Mouse (Mus musculus): ENCODE measurements at regions not wholly inside any gene's neighbourhood (a gene's known extent, or its start where the extent isn't known, plus 50 kb on each side); places are given as distances from the start of the nearest gene placed in this dataset.

- Histone ChIP-seq H3K4me2 (ENCODE audit: low read depth, low read length) (no peak overlapping the region), H3K4me1 (ENCODE audit: insufficient read depth, low read length) (peaks cover 5% of the 10 kb centered on the region; the same call in 1 of the 2 replicates), H3K4me3 (ENCODE audit: low read length) (no peak overlapping the region), H3K9ac (replicated peaks; ENCODE audit: low read length) (no peak overlapping the region), H3K27ac (no peak overlapping the region), H3K9me3 (ENCODE audit: low read length) (no peaks in the 10 kb centered on the region), H3K36me3 (ENCODE audit: insufficient read depth, low read length) (no peaks in the 10 kb centered on the region), H3K27me3 (ENCODE audit: insufficient read depth, low read length) (no peaks in the 10 kb centered on the region)
- DNase-seq (ENCODE audit: low spot score), result no peak
- no peak for ATAC-seq
- TF ChIP-seq CTCF (IDR thresholded peaks at IDR 0.05; ENCODE audit: low read depth), result no peak
- WGBS, result 83% methylated on average over 4 of the region's 4 CpGs
These were observed 114.3 kb upstream of the Tll1 start for GRCm38 (mm10) chr8:64320343-64320742.

DNA sequence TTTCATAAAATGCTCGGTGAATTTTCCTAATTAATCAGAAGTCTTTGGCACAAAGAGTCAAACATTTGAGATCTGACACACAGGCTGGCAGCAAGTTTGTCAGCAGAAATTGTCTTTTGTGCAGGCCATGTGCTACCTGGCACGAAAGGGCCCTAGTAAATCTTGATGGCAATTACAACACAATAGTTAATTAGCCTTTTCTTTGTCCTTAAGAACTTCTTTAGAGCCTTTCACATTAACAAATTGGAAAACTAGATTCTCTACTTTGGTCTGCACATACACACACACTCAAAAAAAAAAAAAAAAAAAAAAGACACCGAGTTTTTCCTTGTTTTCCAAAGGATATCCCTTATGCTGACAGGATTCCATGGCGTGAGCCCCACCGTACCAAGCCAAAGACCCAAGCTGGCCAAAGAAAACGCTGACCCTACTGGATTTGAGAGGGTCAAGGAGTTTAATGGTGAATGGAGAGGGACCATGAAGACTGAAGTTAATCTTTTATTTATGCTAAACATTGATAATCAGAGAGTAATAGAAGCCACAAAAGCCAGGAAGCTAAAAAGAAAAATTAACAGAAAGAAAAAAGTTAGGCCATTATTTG is 113.2 kb upstream of the Tll1 start:
- Histone ChIP-seq H3K36me3 (ENCODE audit: insufficient read depth, low read length) (no peaks in the 10 kb centered on the region), H3K4me2 (ENCODE audit: low read depth, low read length) (no peak overlapping the region), H3K9me3 (ENCODE audit: low read length) (no peaks in the 10 kb centered on the region), H3K4me3 (ENCODE audit: low read length) (no peak overlapping the region), H3K4me1 (ENCODE audit: insufficient read depth, low read length) (peaks cover 5% of the 10 kb centered on the region; the same call in 1 of the 2 replicates), H3K27ac (no peak overlapping the region), H3K9ac (replicated peaks; ENCODE audit: low read length) (no peak overlapping the region), H3K27me3 (ENCODE audit: insufficient read depth, low read length) (no peaks in the 10 kb centered on the region)
- TF ChIP-seq CTCF (IDR thresholded peaks at IDR 0.05; ENCODE audit: low read depth), result no peak
- 51% methylated on average over 6 of the region's 6 CpGs for WGBS
- peak; percentile 13 for DNase-seq (ENCODE audit: low spot score)
- no peak for ATAC-seq

GRCm38 (mm10) chr8:64318524-64319219 is 112.6 kb upstream of the Tll1 start:
- Histone ChIP-seq H3K27me3 (ENCODE audit: insufficient read depth, low read length) (no peaks in the 10 kb centered on the region), H3K9me3 (ENCODE audit: low read length) (no peaks in the 10 kb centered on the region), H3K27ac (no peak overlapping the region), H3K36me3 (ENCODE audit: insufficient read depth, low read length) (no peaks in the 10 kb centered on the region), H3K4me1 (ENCODE audit: insufficient read depth, low read length) (peaks cover 5% of the 10 kb centered on the region; the same call in 1 of the 2 replicates), H3K9ac (replicated peaks; ENCODE audit: low read length) (no peak overlapping the region), H3K4me2 (ENCODE audit: low read depth, low read length) (no peak overlapping the region), H3K4me3 (ENCODE audit: low read length) (no peak overlapping the region)
- WGBS, result 37% methylated on average over 10 of the region's 10 CpGs
- TF ChIP-seq CTCF (IDR thresholded peaks at IDR 0.05; ENCODE audit: low read depth), result no peak
- DNase-seq (ENCODE audit: low spot score) (peak; percentile 8), ATAC-seq (no peak)

- no peak for ATAC-seq
- DNase-seq (ENCODE audit: low spot score), result peak; percentile 8
- no peak overlapping the region for H3K9ac ChIP-seq (replicated peaks; ENCODE audit: low read length)
These were observed 111.7 kb upstream of the Tll1 start for GRCm38 (mm10) chr8:64317815-64318214.

DNA sequence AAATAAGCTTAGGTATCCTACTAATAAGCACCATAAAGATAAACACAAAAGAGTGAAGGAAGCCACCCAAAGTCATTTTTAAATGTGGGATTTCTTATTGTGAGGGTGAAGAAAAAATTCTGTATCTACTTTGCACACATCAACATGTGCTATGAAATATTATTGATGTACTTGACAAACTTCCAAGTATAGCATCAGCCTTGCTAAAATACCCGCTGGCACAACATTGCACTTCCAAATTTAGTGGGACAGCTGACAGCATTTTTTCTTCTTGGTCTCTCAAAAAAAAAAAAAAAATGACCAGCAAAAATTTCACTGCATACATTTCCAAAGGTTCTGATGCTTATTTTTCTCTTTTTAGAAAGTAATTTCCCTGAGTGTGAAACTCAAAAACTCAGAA is 101.9 kb upstream of the Tll1 start:
- Histone ChIP-seq H3K9me3 (ENCODE audit: low read length) (no peaks in the 10 kb centered on the region), H3K4me1 (ENCODE audit: insufficient read depth, low read length) (no peaks in the 10 kb centered on the region), H3K9ac (replicated peaks; ENCODE audit: low read length) (no peak overlapping the region), H3K36me3 (ENCODE audit: insufficient read depth, low read length) (no peaks in the 10 kb centered on the region), H3K4me2 (ENCODE audit: low read depth, low read length) (no peak overlapping the region), H3K27me3 (ENCODE audit: insufficient read depth, low read length) (no peaks in the 10 kb centered on the region), H3K27ac (no peak overlapping the region), H3K4me3 (ENCODE audit: low read length) (no peak overlapping the region)
- DNase-seq (ENCODE audit: low spot score) (no peak), ATAC-seq (no peak)
- WGBS, result 78% methylated on average over 1 of the region's 1 CpGs
- TF ChIP-seq CTCF (IDR thresholded peaks at IDR 0.05; ENCODE audit: low read depth), result no peak

More at GRCm38 (mm10) chr8:64317815-64318214, 111.7 kb upstream of the Tll1 start:
- Histone ChIP-seq H3K27me3 (ENCODE audit: insufficient read depth, low read length) (no peaks in the 10 kb centered on the region), H3K9me3 (ENCODE audit: low read length) (no peaks in the 10 kb centered on the region), H3K27ac (no peak overlapping the region), H3K4me3 (ENCODE audit: low read length) (no peak overlapping the region), H3K36me3 (ENCODE audit: insufficient read depth, low read length) (no peaks in the 10 kb centered on the region), H3K4me1 (ENCODE audit: insufficient read depth, low read length) (peaks cover 5% of the 10 kb centered on the region; the same call in 1 of the 2 replicates), H3K4me2 (ENCODE audit: low read depth, low read length) (no peak overlapping the region)
- no peak for TF ChIP-seq CTCF (IDR thresholded peaks at IDR 0.05; ENCODE audit: low read depth)

GRCm38 (mm10) chr8:64282806-64283205 is 76.7 kb upstream of the Tll1 start:
- Histone ChIP-seq H3K4me2 (ENCODE audit: low read depth, low read length) (no peak overlapping the region), H3K27me3 (ENCODE audit: insufficient read depth, low read length) (no peaks in the 10 kb centered on the region), H3K9me3 (ENCODE audit: low read length) (no peaks in the 10 kb centered on the region), H3K4me3 (ENCODE audit: low read length) (no peak overlapping the region), H3K36me3 (ENCODE audit: insufficient read depth, low read length) (no peaks in the 10 kb centered on the region), H3K9ac (replicated peaks; ENCODE audit: low read length) (no peak overlapping the region), H3K4me1 (ENCODE audit: insufficient read depth, low read length) (no peaks in the 10 kb centered on the region), H3K27ac (no peak overlapping the region)
- WGBS, result 69% methylated on average over 6 of the region's 6 CpGs
- ATAC-seq (no peak), DNase-seq (ENCODE audit: low spot score) (no peak)
- no peak for TF ChIP-seq CTCF (IDR thresholded peaks at IDR 0.05; ENCODE audit: low read depth)

- H3K27me3 ChIP-seq (ENCODE audit: insufficient read depth, low read length), result no peaks in the 10 kb centered on the region
- no peaks in the 10 kb centered on the region for H3K4me1 ChIP-seq (ENCODE audit: insufficient read depth, low read length)
- no peak overlapping the region for H3K4me3 ChIP-seq (ENCODE audit: low read length)
- no peak overlapping the region for H3K4me2 ChIP-seq (ENCODE audit: low read depth, low read length)
- WGBS, result 53% methylated on average over 3 of the region's 3 CpGs
- peak; percentile 39 for DNase-seq (ENCODE audit: low spot score)
- H3K9me3 ChIP-seq (ENCODE audit: low read length), result no peaks in the 10 kb centered on the region
- no peak overlapping the region for H3K9ac ChIP-seq (replicated peaks; ENCODE audit: low read length)
- H3K36me3 ChIP-seq (ENCODE audit: insufficient read depth, low read length), result no peaks in the 10 kb centered on the region
- no peak for TF ChIP-seq CTCF (IDR thresholded peaks at IDR 0.05; ENCODE audit: low read depth)
- H3K27ac ChIP-seq, result no peak overlapping the region
- no peak for ATAC-seq
These were observed 75.5 kb upstream of the Tll1 start for GRCm38 (mm10) chr8:64281598-64281997.

All from hindbrain, postnatal 0 days (tissue).